Mouse (Mus musculus) c-Kit-positive CD71-negative TER-119-negative erythroid progenitor cells, embryonic 14.5 days (primary cell): ENCODE results near the gene Btg1-ps1.
"Not testable (repeated sequence)": the region's sequence is repeated elsewhere in the genome, so short reads cannot be mapped to it uniquely, and the experiment has no call there.

Experiments
- DNase-seq: peaks from one replicate; pipeline ENCODE4 v3.0.0-alpha.2; 2013; ENCODE audit warnings: low read depth

Btg1-ps1 gene

GRCm38 (mm10) chrX:38018597-38018996 lies at the start of gene Btg1-ps1:
Gene Btg1-ps1 (minus strand): TSS chrX:38018815.
- DNase-seq: not testable (repeated sequence)

- no peak for DNase-seq
Observed at GRCm38 (mm10) chrX:38066175-38066574, 47.6 kb upstream of the Btg1-ps1 start, which contains the start of gene Rhox10. Gene Rhox10 (plus strand): TSS chrX:38066475.

GRCm38 (mm10) chrX:38061544-38061943 lies 42.9 kb upstream of the Btg1-ps1 start:
- peak; percentile 7 for DNase-seq

- not testable (repeated sequence) for DNase-seq
Observed at GRCm38 (mm10) chrX:38043014-38043413, 24.4 kb upstream of the Btg1-ps1 start, which contains the start of gene Btg1-ps2. Gene Btg1-ps2 (minus strand): TSS chrX:38043114.

- DNase-seq: no peak
Observed at GRCm38 (mm10) chrX:38039666-38040065, 21.1 kb upstream of the Btg1-ps1 start.

GRCm38 (mm10) chrX:38033841-38034240 lies 15.2 kb upstream of the Btg1-ps1 start:
- no peak for DNase-seq

GRCm38 (mm10) chrX:38008756-38009155 lies 9.9 kb downstream of the Btg1-ps1 start:
- DNase-seq: no peak
